Comparison of ENCODE assay signal across 8 mouse cellular contexts in genomic region chr12:110889036-110890020, GRCm38 (mm10). TPM values are rescaled to one million over a fixed set of nuclear protein-coding genes. Genes with fewer than 3 reads are reported as not detected.
DNase-seq lines count a peak whose midpoint lies in the region; ATAC-seq lines count a peak whose summit lies in the region.

Gene Cinp (minus strand): TSS chr12:110889145.
Gene Tecpr2 (plus strand): TSS chr12:110889264.

- peak; percentile 95 for DNase-seq in adipocyte (ENCODE audit: low spot score)
- peak; percentile 99 for DNase-seq in embryo, embryonic 10 days (ENCODE audit: low spot score)
- peak; percentile 91 for DNase-seq in gastrocnemius, postnatal 10 days
- DNase-seq in induced T-regulatory cell, adult 2 months (ENCODE audit: low read depth), result peak; percentile 98
- DNase-seq in left cerebral cortex, adult 9 months (ENCODE audit: low spot score in 2 of 2), result peak; percentile 94 to 96
- DNase-seq in right cerebral cortex, postnatal 14 days, result peak; percentile 94
- peak; percentile 86 to 95 for DNase-seq in urinary bladder, postnatal 36 days (ENCODE audit: low spot score in 2 of 2)

- ATAC-seq in megakaryocyte progenitor cell, adult 5-6 weeks (replicated peaks; ENCODE audit: poor library complexity), result peak; percentile 94

RNA-seq across cellular contexts. Expression of gene Cinp, which starts in this region (rescaled TPM):
- total RNA-seq in gastrocnemius, postnatal 10 days (2021), result 10 to 100 TPM; 33.0 to 34.6 TPM
- total RNA-seq in megakaryocyte progenitor cell, adult 5-6 weeks (2015), result 50.2 and 53.2 TPM in 2 replicates
- total RNA-seq in megakaryocyte progenitor cell, adult 5-6 weeks (2017), result 74.6 and 100 TPM in 2 replicates

RNA-seq across cellular contexts. Expression of gene Tecpr2, which starts in this region (rescaled TPM):
- total RNA-seq in gastrocnemius, postnatal 10 days (2021), result 1 to 10 TPM; 2.6 to 3.3 TPM
- 4.7 and 5.0 TPM in 2 replicates for total RNA-seq in megakaryocyte progenitor cell, adult 5-6 weeks (2015)
- 6.8 and 7.4 TPM in 2 replicates for total RNA-seq in megakaryocyte progenitor cell, adult 5-6 weeks (2017)

Comparison
In these comparisons a context has a peak if more than half of its experiments do, and no peak if none do; other contexts are left out.
1. Peak in every context shown above with its lines: DNase-seq and ATAC-seq.